Mouse (Mus musculus): Measurements from ENCODE around the gene Adamts4. TPM values are rescaled to one million over a fixed set of nuclear protein-coding genes. Genes with fewer than 3 reads are reported as not detected.

Adamts4 gene
- polyA plus RNA-seq (2012; rRNA removed; ENCODE audit: low replicate concordance), result 3.4 and 17.1 TPM in 2 replicates

GRCm38 (mm10) chr1:171249913-171250600 lies at the start of gene Adamts4:
Adamts4 (plus strand) TSS chr1:171250421.

GRCm38 (mm10) chr1:171213801-171214496 lies 36.3 kb upstream of the Adamts4 start, which contains the start of gene Nr1i3:
Nr1i3 (plus strand) TSS chr1:171213970.

GRCm38 (mm10) chr1:171222238-171223155 lies 27.7 kb upstream of the Adamts4 start, which contains the start of gene Tomm40l:
Tomm40l (minus strand) TSS chr1:171222514.

GRCm38 (mm10) chr1:171224857-171225256 lies 25.4 kb upstream of the Adamts4 start, which contains the start of gene Apoa2:
Apoa2 (plus strand) TSS chr1:171225054.

GRCm38 (mm10) chr1:171234126-171234525 lies 16.1 kb upstream of the Adamts4 start, which contains the start of gene Fcer1g:
Fcer1g (minus strand) TSS chr1:171234365.

GRCm38 (mm10) chr1:171250680-171251593 lies 716 bp downstream of the Adamts4 start, which contains the start of gene Ndufs2:
Ndufs2 (minus strand) TSS chr1:171251388.

GRCm38 (mm10) chr1:171269848-171270572 lies 19.8 kb downstream of the Adamts4 start, which contains the start of gene B4galt3:
B4galt3 (plus strand) TSS chr1:171270328.

GRCm38 (mm10) chr1:171280916-171281527 lies 30.8 kb downstream of the Adamts4 start, which contains the start of gene Ppox:
Ppox (minus strand) TSS chr1:171281186.

GRCm38 (mm10) chr1:171287136-171288081 lies 37.2 kb downstream of the Adamts4 start, which contains the start of gene Usp21:
Usp21 (minus strand) TSS chr1:171287991.

GRCm38 (mm10) chr1:171294298-171295062 lies 44.3 kb downstream of the Adamts4 start, which contains the start of gene Ufc1:
Ufc1 (minus strand) TSS chr1:171295024.

Other genes starting within 250 kb of the Adamts4 start
- 1.5 and 5.4 TPM in 2 replicates for gene Fcgr4, start 231.5 kb upstream of the Adamts4 start, polyA plus RNA-seq (2012; rRNA removed; ENCODE audit: low replicate concordance)
- 35.0 and 43.9 TPM in 2 replicates for gene Fcgr3, start 185.5 kb upstream of the Adamts4 start, polyA plus RNA-seq (2012; rRNA removed; ENCODE audit: low replicate concordance)
- gene Cfap126, start 136.5 kb upstream of the Adamts4 start, polyA plus RNA-seq (2012; rRNA removed; ENCODE audit: low replicate concordance), result 6.9 and 8.9 TPM in 2 replicates
- 312 and 379 TPM in 2 replicates for gene Sdhc, start 99.8 kb upstream of the Adamts4 start, polyA plus RNA-seq (2012; rRNA removed; ENCODE audit: low replicate concordance)
- gene Mpz, start 99.7 kb upstream of the Adamts4 start, polyA plus RNA-seq (2012; rRNA removed; ENCODE audit: low replicate concordance), result 5.5 and 11.1 TPM in 2 replicates
- gene Pcp4l1, start 54.2 kb upstream of the Adamts4 start, polyA plus RNA-seq (2012; rRNA removed; ENCODE audit: low replicate concordance), result 5.6 and 108 TPM in 2 replicates
- 0.04 and 0.05 TPM in 2 replicates for gene Nr1i3, start 36.5 kb upstream of the Adamts4 start, polyA plus RNA-seq (2012; rRNA removed; ENCODE audit: low replicate concordance)
- gene Tomm40l, start 27.9 kb upstream of the Adamts4 start, polyA plus RNA-seq (2012; rRNA removed; ENCODE audit: low replicate concordance), result 44.5 and 52.7 TPM in 2 replicates
- gene Apoa2, start 25.4 kb upstream of the Adamts4 start, polyA plus RNA-seq (2012; rRNA removed; ENCODE audit: low replicate concordance), result 2.0 and 6.4 TPM in 2 replicates
- gene Fcer1g, start 16.1 kb upstream of the Adamts4 start, polyA plus RNA-seq (2012; rRNA removed; ENCODE audit: low replicate concordance), result 88.4 and 215 TPM in 2 replicates
- gene Ndufs2, start 967 bp downstream of the Adamts4 start, polyA plus RNA-seq (2012; rRNA removed; ENCODE audit: low replicate concordance), result 200 and 214 TPM in 2 replicates
- 35.7 and 84.0 TPM in 2 replicates for gene B4galt3, start 19.9 kb downstream of the Adamts4 start, polyA plus RNA-seq (2012; rRNA removed; ENCODE audit: low replicate concordance)
- 62.6 and 104 TPM in 2 replicates for gene Ppox, start 30.8 kb downstream of the Adamts4 start, polyA plus RNA-seq (2012; rRNA removed; ENCODE audit: low replicate concordance)
- 37.7 and 84.4 TPM in 2 replicates for gene Usp21, start 37.6 kb downstream of the Adamts4 start, polyA plus RNA-seq (2012; rRNA removed; ENCODE audit: low replicate concordance)
- gene Ufc1, start 44.6 kb downstream of the Adamts4 start, polyA plus RNA-seq (2012; rRNA removed; ENCODE audit: low replicate concordance), result 36.2 and 46.1 TPM in 2 replicates
- gene Dedd, start 78.7 kb downstream of the Adamts4 start, polyA plus RNA-seq (2012; rRNA removed; ENCODE audit: low replicate concordance), result 42.6 and 67.2 TPM in 2 replicates
- gene Nit1, start 95.2 kb downstream of the Adamts4 start, polyA plus RNA-seq (2012; rRNA removed; ENCODE audit: low replicate concordance), result 54.6 and 76.1 TPM in 2 replicates
- gene Pfdn2, start 95.2 kb downstream of the Adamts4 start, polyA plus RNA-seq (2012; rRNA removed; ENCODE audit: low replicate concordance), result 18.1 and 21.6 TPM in 2 replicates
- 0.69 and 1.6 TPM in 2 replicates for gene Klhdc9, start 110.4 kb downstream of the Adamts4 start, polyA plus RNA-seq (2012; rRNA removed; ENCODE audit: low replicate concordance)
- gene Nectin4, start 119.7 kb downstream of the Adamts4 start, polyA plus RNA-seq (2012; rRNA removed; ENCODE audit: low replicate concordance), result 0.75 and 5.6 TPM in 2 replicates
- 6.3 and 10.3 TPM in 2 replicates for gene Arhgap30, start 138.5 kb downstream of the Adamts4 start, polyA plus RNA-seq (2012; rRNA removed; ENCODE audit: low replicate concordance)
- 70.6 and 125 TPM in 2 replicates for gene Usf1, start 160.9 kb downstream of the Adamts4 start, polyA plus RNA-seq (2012; rRNA removed; ENCODE audit: low replicate concordance)
- 1.4 and 2.1 TPM in 2 replicates for gene Tstd1, start 168.5 kb downstream of the Adamts4 start, polyA plus RNA-seq (2012; rRNA removed; ENCODE audit: low replicate concordance)
- gene F11r, start 187.1 kb downstream of the Adamts4 start, polyA plus RNA-seq (2012; rRNA removed; ENCODE audit: low replicate concordance), result 67.4 and 79.5 TPM in 2 replicates